Comparison of ENCODE assay signal across 10 mouse cellular contexts in genomic region chr15:42309586-42309985, GRCm38 (mm10).
DNase-seq lines count a peak whose midpoint lies in the region; ATAC-seq and TF ChIP-seq lines count a peak whose summit lies in the region.
"Had no signal": no experiment of that assay in that cellular context is flagged by ENCODE, and none has a peak within 500 bp of the region (broad histone marks: within the 10 kb centered on the region; RNA-seq: fewer than 3 reads in every experiment).

No protein-coding gene starts in this region.

- peak; percentile 68; the same call in 1 of the 2 replicates for ATAC-seq in hindbrain, embryonic 12.5 days (ENCODE audit: low FRiP score)
- ATAC-seq in hindbrain, embryonic 11.5 days (ENCODE audit: low FRiP score), result no peak
- no peak for ATAC-seq in liver, postnatal 0 days

- no peak overlapping the region for H3K4me3 ChIP-seq in hindbrain, embryonic 12.5 days
- no peak overlapping the region for H3K4me3 ChIP-seq in hindbrain, embryonic 11.5 days (ENCODE audit: low read depth, low read length)
- no peak overlapping the region for H3K4me3 ChIP-seq in thymus, adult 2 months (ENCODE audit: control insufficient read depth, insufficient read depth, low read length)
- H3K4me3 ChIP-seq in liver, postnatal 0 days (ENCODE audit: low read depth, low read length), result no peak overlapping the region
- H3K4me3 ChIP-seq: embryonic facial prominence, embryonic 15.5 days had no signal

- no peak overlapping the region for H3K9ac ChIP-seq in hindbrain, embryonic 12.5 days
- no peak overlapping the region for H3K9ac ChIP-seq in hindbrain, embryonic 11.5 days (ENCODE audit: low read depth, low read length)
- no peak overlapping the region for H3K9ac ChIP-seq in liver, postnatal 0 days (replicated peaks)
- H3K9ac ChIP-seq: embryonic facial prominence, embryonic 15.5 days had no signal

- H3K27ac ChIP-seq in hindbrain, embryonic 12.5 days, result no peak overlapping the region
- H3K27ac ChIP-seq in hindbrain, embryonic 11.5 days (ENCODE audit: low read depth, low read length), result no peak overlapping the region
- no peak overlapping the region for H3K27ac ChIP-seq in thymus, adult 2 months (ENCODE audit: control insufficient read depth, insufficient read depth, low read length)
- no peak overlapping the region for H3K27ac ChIP-seq in liver, postnatal 0 days (ENCODE audit: low read depth)
- H3K27ac ChIP-seq: embryonic facial prominence, embryonic 15.5 days; kidney, postnatal 0 days had no signal

- no peak for TF ChIP-seq POLR2A in thymus, adult 2 months (IDR thresholded peaks at IDR 0.05; ENCODE audit: control insufficient read depth, extremely low read depth, insufficient read depth, low read length, poor library complexity)

- no peak for DNase-seq in hindbrain, embryonic 11.5 days (ENCODE audit: low spot score)
- peak; percentile 29 for DNase-seq in adrenal gland, postnatal 14 days
- peak; percentile 54 to 71 for DNase-seq in cerebellum, postnatal 36 days
- peak; percentile 16 to 78 for DNase-seq in left cerebral cortex, postnatal 25 days (ENCODE audit: low spot score in 2 of 2)
- no peak for DNase-seq in thymus, adult 2 months
- DNase-seq in kidney, postnatal 25 days, result no peak
- DNase-seq in liver, postnatal 0 days, result no peak

- no peak for TF ChIP-seq EP300 in liver, postnatal 0 days (IDR thresholded peaks at IDR 0.05; ENCODE audit: low read depth)

- no peak overlapping the region for H3K4me2 ChIP-seq in hindbrain, embryonic 12.5 days (replicated peaks)
- H3K4me2 ChIP-seq in hindbrain, embryonic 11.5 days (replicated peaks; ENCODE audit: low read depth, low read length), result no peak overlapping the region
- H3K4me2 ChIP-seq in liver, postnatal 0 days (ENCODE audit: low read depth, low read length), result no peak overlapping the region
- H3K4me2 ChIP-seq: embryonic facial prominence, embryonic 15.5 days had no signal

- intact Hi-C loops in left cerebral cortex, postnatal 25 days (cut with DNase I), result no loop called here

- no peaks in the 10 kb centered on the region for H3K27me3 ChIP-seq in hindbrain, embryonic 12.5 days
- no peaks in the 10 kb centered on the region for H3K27me3 ChIP-seq in hindbrain, embryonic 11.5 days (ENCODE audit: control insufficient read depth, insufficient read depth, low read length)
- no peaks in the 10 kb centered on the region for H3K27me3 ChIP-seq in thymus, adult 2 months (ENCODE audit: control insufficient read depth, insufficient read depth, low read length)
- no peaks in the 10 kb centered on the region for H3K27me3 ChIP-seq in liver, postnatal 0 days (ENCODE audit: insufficient read depth, low read length)
- H3K27me3 ChIP-seq: embryonic facial prominence, embryonic 15.5 days had no signal

- TF ChIP-seq CTCF in thymus, adult 2 months (IDR thresholded peaks at IDR 0.05; ENCODE audit: borderline replicate concordance, control insufficient read depth, extremely low read depth, insufficient read depth, low read length, poor library complexity), result no peak
- TF ChIP-seq CTCF in liver, postnatal 0 days (IDR thresholded peaks at IDR 0.05; ENCODE audit: low read depth), result no peak

- WGBS in hindbrain, embryonic 12.5 days, result 58% methylated on average over 5 of the region's 5 CpGs
- 64% methylated on average over 5 of the region's 5 CpGs for WGBS in hindbrain, embryonic 11.5 days
- 93% methylated on average over 5 of the region's 5 CpGs for WGBS in thymus, adult 2 months
- WGBS in liver, postnatal 0 days (ENCODE audit: insufficient replicate concordance), result 30% methylated on average over 5 of the region's 5 CpGs

- no peaks in the 10 kb centered on the region for H3K36me3 ChIP-seq in hindbrain, embryonic 12.5 days
- H3K36me3 ChIP-seq in hindbrain, embryonic 11.5 days (ENCODE audit: control insufficient read depth, insufficient read depth, low read length), result no peaks in the 10 kb centered on the region
- H3K36me3 ChIP-seq in thymus, adult 2 months (ENCODE audit: control insufficient read depth, insufficient read depth, low read length), result no peaks in the 10 kb centered on the region
- H3K36me3 ChIP-seq in liver, postnatal 0 days (replicated peaks; ENCODE audit: insufficient read depth, low read length), result no peaks in the 10 kb centered on the region
- H3K36me3 ChIP-seq: embryonic facial prominence, embryonic 15.5 days had no signal

- no peaks in the 10 kb centered on the region for H3K9me3 ChIP-seq in hindbrain, embryonic 12.5 days (replicated peaks)
- H3K9me3 ChIP-seq in hindbrain, embryonic 11.5 days (ENCODE audit: control insufficient read depth, low read length), result no peaks in the 10 kb centered on the region
- no peaks in the 10 kb centered on the region for H3K9me3 ChIP-seq in liver, postnatal 0 days (ENCODE audit: low read length)
- H3K9me3 ChIP-seq: embryonic facial prominence, embryonic 15.5 days had no signal

- no peaks in the 10 kb centered on the region for H3K4me1 ChIP-seq in hindbrain, embryonic 12.5 days
- no peaks in the 10 kb centered on the region for H3K4me1 ChIP-seq in hindbrain, embryonic 11.5 days (replicated peaks; ENCODE audit: control insufficient read depth, insufficient read depth, low read length)
- no peaks in the 10 kb centered on the region for H3K4me1 ChIP-seq in thymus, adult 2 months (replicated peaks; ENCODE audit: control insufficient read depth, insufficient read depth, low read length)
- H3K4me1 ChIP-seq in liver, postnatal 0 days (ENCODE audit: insufficient read depth), result no peaks in the 10 kb centered on the region
- H3K4me1 ChIP-seq: embryonic facial prominence, embryonic 15.5 days had no signal

Comparison
In these comparisons a context has a peak if more than half of its experiments do, and no peak if none do; other contexts are left out.
1. DNase-seq: peak in adrenal gland, postnatal 14 days (single experiment), cerebellum, postnatal 36 days (2 of 2) and left cerebral cortex, postnatal 25 days (2 of 2); none in hindbrain, embryonic 11.5 days (single experiment), thymus, adult 2 months (single experiment), kidney, postnatal 25 days (0 of 2) and liver, postnatal 0 days (single experiment).